Mouse (Mus musculus): ENCODE data around the gene Arpc1b.
"Not testable (repeated sequence)": the region's sequence is repeated elsewhere in the genome, so short reads cannot be mapped to it uniquely, and the experiment has no call there.

Arpc1b gene

GRCm38 (mm10) chr5:145113416-145113815 is 599 bp upstream of the Arpc1b start:
- DNase-seq (ENCODE audit: low read depth, low spot score): no peak

GRCm38 (mm10) chr5:145114606-145115473 is 825 bp downstream of the Arpc1b start:
- peak; percentile 59 for DNase-seq (ENCODE audit: low read depth, low spot score)

- no peak for DNase-seq (ENCODE audit: low read depth, low spot score)
Measured at GRCm38 (mm10) chr5:145115736-145116135, 1.7 kb downstream of the Arpc1b start.

GRCm38 (mm10) chr5:145116316-145116715 is 2.3 kb downstream of the Arpc1b start:
- DNase-seq (ENCODE audit: low read depth, low spot score): peak; percentile 84

GRCm38 (mm10) chr5:145116916-145117315 is 2.9 kb downstream of the Arpc1b start:
- DNase-seq (ENCODE audit: low read depth, low spot score): peak; percentile 40

- no peak for DNase-seq (ENCODE audit: low read depth, low spot score)
Measured at GRCm38 (mm10) chr5:145118005-145118404, 4.0 kb downstream of the Arpc1b start.

- DNase-seq (ENCODE audit: low read depth, low spot score): no peak
Measured at GRCm38 (mm10) chr5:145118461-145118860, 4.4 kb downstream of the Arpc1b start.

- DNase-seq (ENCODE audit: low read depth, low spot score): no peak
Measured at GRCm38 (mm10) chr5:145119385-145119784, 5.4 kb downstream of the Arpc1b start.

- DNase-seq (ENCODE audit: low read depth, low spot score): no peak
Measured at GRCm38 (mm10) chr5:145120921-145121320, 6.9 kb downstream of the Arpc1b start.

GRCm38 (mm10) chr5:145123396-145123795 is 9.4 kb downstream of the Arpc1b start:
- no peak for DNase-seq (ENCODE audit: low read depth, low spot score)

- DNase-seq (ENCODE audit: low read depth, low spot score): no peak
Measured at GRCm38 (mm10) chr5:145126580-145126979, 12.6 kb downstream of the Arpc1b start.

- no peak for DNase-seq (ENCODE audit: low read depth, low spot score)
Measured at GRCm38 (mm10) chr5:145129124-145129523, 15.1 kb downstream of the Arpc1b start.

GRCm38 (mm10) chr5:145129773-145130172 is 15.8 kb downstream of the Arpc1b start:
- DNase-seq (ENCODE audit: low read depth, low spot score): not testable (repeated sequence)

- no peak for DNase-seq (ENCODE audit: low read depth, low spot score)
Measured at GRCm38 (mm10) chr5:145130191-145130590, 16.2 kb downstream of the Arpc1b start.

- no peak for DNase-seq (ENCODE audit: low read depth, low spot score)
Measured at GRCm38 (mm10) chr5:145130995-145131394, 17.0 kb downstream of the Arpc1b start.

- not testable (repeated sequence) for DNase-seq (ENCODE audit: low read depth, low spot score)
Measured at GRCm38 (mm10) chr5:145133275-145133674, 19.3 kb downstream of the Arpc1b start.

- DNase-seq (ENCODE audit: low read depth, low spot score): no peak
Measured at GRCm38 (mm10) chr5:145138836-145139235, 24.8 kb downstream of the Arpc1b start.

GRCm38 (mm10) chr5:145139571-145140519 is 25.8 kb downstream of the Arpc1b start, which contains the start of the genes Pdap1 and Bud31:
Gene Pdap1, minus strand, starts transcription at chr5:145140238.
Gene Bud31, plus strand, starts transcription at chr5:145140362.
- peak; percentile 91 for DNase-seq (ENCODE audit: low read depth, low spot score)

- DNase-seq (ENCODE audit: low read depth, low spot score): no peak
Measured at GRCm38 (mm10) chr5:145140611-145141010, 26.6 kb downstream of the Arpc1b start.

GRCm38 (mm10) chr5:145147748-145148147 is 33.7 kb downstream of the Arpc1b start:
- no peak for DNase-seq (ENCODE audit: low read depth, low spot score)

- DNase-seq (ENCODE audit: low read depth, low spot score): no peak
Measured at GRCm38 (mm10) chr5:145149294-145149693, 35.3 kb downstream of the Arpc1b start.

GRCm38 (mm10) chr5:145152690-145153089 is 38.7 kb downstream of the Arpc1b start:
- no peak for DNase-seq (ENCODE audit: low read depth, low spot score)
